Mouse (Mus musculus) neural tube, embryonic 13.5 days (tissue): ENCODE data around the gene Plcxd2. TPM values are rescaled to one million over a fixed set of nuclear protein-coding genes. Genes with fewer than 3 reads are reported as not detected.

Experiments
- ATAC-seq: fragments of 200-750 bp; cut with Nextera tagmentation; 2 replicates; pipeline ENCODE4 v1.8.0; 2017; ENCODE audit warnings: low read depth, mild to moderate bottlenecking, moderate TSS enrichment, moderate library complexity
- H3K27ac ChIP-seq: fragments of 300-500 bp; sonication (generic); replicated peaks from 2 replicates; pipeline ENCODE4 v1.5.1; 2015; ENCODE audit warnings: moderate library complexity, mild to moderate bottlenecking, inconsistent platforms
- H3K27me3 ChIP-seq: fragments of 300-500 bp; sonication (generic); 2 replicates; pipeline ENCODE4 v1.6.1; 2015; ENCODE audit warnings: mild to moderate bottlenecking, inconsistent platforms
- H3K36me3 ChIP-seq: fragments of 300-500 bp; sonication (generic); 2 replicates; pipeline ENCODE4 v1.6.1; 2015; ENCODE audit warnings: mild to moderate bottlenecking, inconsistent platforms
- H3K4me1 ChIP-seq: fragments of 300-500 bp; sonication (generic); replicated peaks from 2 replicates; pipeline ENCODE4 v1.6.1; 2015; ENCODE audit warnings: inconsistent platforms
- H3K4me2 ChIP-seq: fragments of 300-500 bp; sonication (generic); 2 replicates; pipeline ENCODE4 v1.6.1; 2015; ENCODE audit warnings: inconsistent platforms, mild to moderate bottlenecking, moderate library complexity
- H3K4me3 ChIP-seq: fragments of 300-500 bp; sonication (generic); 2 replicates; pipeline ENCODE4 v1.5.1; 2015; ENCODE audit warnings: mild to moderate bottlenecking, inconsistent platforms
- H3K9ac ChIP-seq: fragments of 300-500 bp; sonication (generic); 2 replicates; pipeline ENCODE4 v1.6.1; 2015; ENCODE audit warnings: moderate library complexity, mild to moderate bottlenecking, inconsistent platforms
- H3K9me3 ChIP-seq: fragments of 300-500 bp; sonication (generic); 2 replicates; pipeline ENCODE4 v1.6.1; 2016; ENCODE audit warnings: inconsistent platforms
- WGBS: fragments of 180-500 bp; shearing (Covaris S2); methylation state at CpG from one replicate; pipeline ENCODE4 v1.1.7; 2015; 5-methylcytosine and 5-hydroxymethylcytosine counted together
- polyA plus RNA-seq: library from polyadenylated mRNA; unstranded; fragments of >200 nt; fragmentation: Nextera tagmentation; extraction: Ambion mirVana; gene quantifications from 2 replicates; pipeline ENCODE4 v1.2.1, GENCODE M21; 2015

Plcxd2 gene
- polyA plus RNA-seq, 1 experiment from 2014 or later = 9.4 TPM

- H3K27ac ChIP-seq = peak overlapping the region; percentile 67
- WGBS = 1% methylated on average over 13 of the region's 13 CpGs
- peak overlapping the region; percentile 76 for H3K9ac ChIP-seq
- H3K4me3 ChIP-seq = peak overlapping the region; percentile 58
- peak; percentile 45 for ATAC-seq
- H3K4me2 ChIP-seq = peak overlapping the region; percentile 87
- H3K27me3 ChIP-seq = no peaks in the 10 kb centered on the region
- peaks cover 30% of the 10 kb centered on the region for H3K4me1 ChIP-seq
- no peaks in the 10 kb centered on the region for H3K36me3 ChIP-seq
- no peaks in the 10 kb centered on the region for H3K9me3 ChIP-seq
Observed at GRCm38 (mm10) chr16:46009717-46010116, 301 bp downstream of the Plcxd2 start.

GRCm38 (mm10) chr16:46008766-46009165, 1.3 kb downstream of the Plcxd2 start:
- H3K27me3 ChIP-seq = no peaks in the 10 kb centered on the region
- peak overlapping the region; percentile 76 for H3K9ac ChIP-seq
- 72% methylated on average over 3 of the region's 3 CpGs for WGBS
- no peaks in the 10 kb centered on the region for H3K9me3 ChIP-seq
- H3K4me1 ChIP-seq = peaks cover 30% of the 10 kb centered on the region
- H3K4me2 ChIP-seq = peak overlapping the region; percentile 87
- H3K27ac ChIP-seq = no peak overlapping the region
- no peaks in the 10 kb centered on the region for H3K36me3 ChIP-seq
- no peak for ATAC-seq
- H3K4me3 ChIP-seq = peak overlapping the region; percentile 58

- Histone ChIP-seq H3K27ac (no peak overlapping the region), H3K4me3 (peak overlapping the region; percentile 58; the same call in 1 of the 2 replicates), H3K9ac (no peak overlapping the region), H3K4me2 (peak overlapping the region; percentile 87), H3K4me1 (peaks cover 30% of the 10 kb centered on the region), H3K27me3 (no peaks in the 10 kb centered on the region), H3K36me3 (no peaks in the 10 kb centered on the region), H3K9me3 (no peaks in the 10 kb centered on the region)
- ATAC-seq = no peak
- WGBS = 70% methylated on average over 5 of the region's 5 CpGs
Observed at GRCm38 (mm10) chr16:46008036-46008605, 1.9 kb downstream of the Plcxd2 start.

GRCm38 (mm10) chr16:46006261-46006660, 3.8 kb downstream of the Plcxd2 start:
- Histone ChIP-seq H3K27ac (no peak overlapping the region), H3K9ac (no peak overlapping the region)

GRCm38 (mm10) chr16:46001550-46002166, 8.4 kb downstream of the Plcxd2 start:
- no peak for ATAC-seq
- H3K27me3 ChIP-seq = no peaks in the 10 kb centered on the region
- WGBS = 93% methylated on average over 10 of the region's 10 CpGs

More at GRCm38 (mm10) chr16:46006261-46006660, 3.8 kb downstream of the Plcxd2 start:
- Histone ChIP-seq H3K9me3 (no peaks in the 10 kb centered on the region), H3K27me3 (no peaks in the 10 kb centered on the region), H3K4me3 (no peak overlapping the region), H3K4me2 (no peak overlapping the region), H3K36me3 (no peaks in the 10 kb centered on the region), H3K4me1 (peaks cover 30% of the 10 kb centered on the region)
- WGBS = 83% methylated on average over 10 of the region's 10 CpGs
- ATAC-seq = no peak

GRCm38 (mm10) chr16:46000976-46001375, 9.0 kb downstream of the Plcxd2 start:
- H3K4me2 ChIP-seq = no peak overlapping the region
- ATAC-seq = no peak
- no peak overlapping the region for H3K9ac ChIP-seq
- H3K36me3 ChIP-seq = 0 out of 2 replicates have a peak, but pooled peaks cover 3% of the 10 kb centered on the region
- peaks cover 15% of the 10 kb centered on the region; the same call in 1 of the 2 replicates for H3K4me1 ChIP-seq
- H3K27ac ChIP-seq = no peak overlapping the region
- 68% methylated on average over 3 of the region's 3 CpGs for WGBS
- H3K27me3 ChIP-seq = no peaks in the 10 kb centered on the region
- H3K4me3 ChIP-seq = no peak overlapping the region
- no peaks in the 10 kb centered on the region for H3K9me3 ChIP-seq

More at GRCm38 (mm10) chr16:46001550-46002166, 8.4 kb downstream of the Plcxd2 start:
- Histone ChIP-seq H3K4me2 (no peak overlapping the region), H3K27ac (no peak overlapping the region), H3K4me3 (no peak overlapping the region), H3K9ac (no peak overlapping the region), H3K9me3 (no peaks in the 10 kb centered on the region), H3K4me1 (peaks cover 15% of the 10 kb centered on the region; the same call in 1 of the 2 replicates), H3K36me3 (0 out of 2 replicates have a peak, but pooled peaks cover 3% of the 10 kb centered on the region)

GRCm38 (mm10) chr16:45999374-46000191, 10.4 kb downstream of the Plcxd2 start:
- peaks cover 15% of the 10 kb centered on the region; the same call in 1 of the 2 replicates for H3K4me1 ChIP-seq
- ATAC-seq = peak; percentile 48
- H3K27ac ChIP-seq = no peak overlapping the region
- 30% methylated on average over 10 of the region's 10 CpGs for WGBS
- H3K4me2 ChIP-seq = no peak overlapping the region
- no peaks in the 10 kb centered on the region for H3K27me3 ChIP-seq
- H3K9me3 ChIP-seq = no peaks in the 10 kb centered on the region
- H3K9ac ChIP-seq = no peak overlapping the region
- 0 out of 2 replicates have a peak, but pooled peaks cover 3% of the 10 kb centered on the region for H3K36me3 ChIP-seq
- no peak overlapping the region for H3K4me3 ChIP-seq

GRCm38 (mm10) chr16:45998231-45998630, 11.8 kb downstream of the Plcxd2 start:
- 78% methylated on average over 7 of the region's 7 CpGs for WGBS
- H3K9ac ChIP-seq = no peak overlapping the region
- H3K4me2 ChIP-seq = no peak overlapping the region
- no peaks in the 10 kb centered on the region for H3K27me3 ChIP-seq
- H3K4me3 ChIP-seq = no peak overlapping the region
- peaks cover 15% of the 10 kb centered on the region; the same call in 1 of the 2 replicates for H3K4me1 ChIP-seq
- no peak overlapping the region for H3K27ac ChIP-seq
- ATAC-seq = no peak
- 0 out of 2 replicates have a peak, but pooled peaks cover 3% of the 10 kb centered on the region for H3K36me3 ChIP-seq
- H3K9me3 ChIP-seq = no peaks in the 10 kb centered on the region

- Histone ChIP-seq H3K4me1 (0 out of 2 replicates have a peak, but pooled peaks cover 3% of the 10 kb centered on the region), H3K4me2 (no peak overlapping the region), H3K4me3 (no peak overlapping the region), H3K9me3 (no peaks in the 10 kb centered on the region), H3K27me3 (no peaks in the 10 kb centered on the region), H3K27ac (no peak overlapping the region), H3K9ac (no peak overlapping the region), H3K36me3 (no peaks in the 10 kb centered on the region)
- 49% methylated on average over 10 of the region's 10 CpGs for WGBS
- peak; percentile 27; the same call in 1 of the 2 replicates for ATAC-seq
Observed at GRCm38 (mm10) chr16:45990901-45991676, 18.9 kb downstream of the Plcxd2 start.

GRCm38 (mm10) chr16:45986236-45986635, 23.8 kb downstream of the Plcxd2 start:
- H3K4me2 ChIP-seq = no peak overlapping the region
- 44% methylated on average over 1 of the region's 1 CpGs for WGBS
- no peak for ATAC-seq

More at GRCm38 (mm10) chr16:45986236-45986635, 23.8 kb downstream of the Plcxd2 start:
- H3K4me3 ChIP-seq = no peak overlapping the region
- no peaks in the 10 kb centered on the region for H3K36me3 ChIP-seq
- no peaks in the 10 kb centered on the region for H3K27me3 ChIP-seq
- H3K9ac ChIP-seq = no peak overlapping the region
- H3K27ac ChIP-seq = no peak overlapping the region
- H3K4me1 ChIP-seq = peaks cover 8% of the 10 kb centered on the region
- no peaks in the 10 kb centered on the region for H3K9me3 ChIP-seq
